Mouse (Mus musculus) E14TG2a.4 (cell line): ENCODE measurements at regions not wholly inside any gene's neighbourhood (a gene's known extent, or its start where the extent isn't known, plus 50 kb on each side); places are given as distances from the start of the nearest gene placed in this dataset.

Experiments used
- CTCF ChIP-seq: conservative IDR thresholded peaks from 2 replicates; pipeline ENCODE4 v1.5.1; 2014; ENCODE audit warnings: low read length
- POU5F1 ChIP-seq: IDR thresholded peaks from 2 replicates; pipeline ENCODE4 v1.6.1; 2014; ENCODE audit warnings: low read length, borderline replicate concordance

- no peak for TF ChIP-seq CTCF
- TF ChIP-seq POU5F1, result no peak
Observed at GRCm38 (mm10) chr5:75826283-75827098, 151.8 kb downstream of the Kdr start.
